Mouse (Mus musculus) adipocyte (in vitro differentiated cells): Measurements from ENCODE around the gene Gucd1.

Experiments used
- DNase-seq: peaks from one replicate; pipeline ENCODE4 v3.0.0-alpha.2; 2016; ENCODE audit warnings: low spot score

Gene Gucd1

DNA sequence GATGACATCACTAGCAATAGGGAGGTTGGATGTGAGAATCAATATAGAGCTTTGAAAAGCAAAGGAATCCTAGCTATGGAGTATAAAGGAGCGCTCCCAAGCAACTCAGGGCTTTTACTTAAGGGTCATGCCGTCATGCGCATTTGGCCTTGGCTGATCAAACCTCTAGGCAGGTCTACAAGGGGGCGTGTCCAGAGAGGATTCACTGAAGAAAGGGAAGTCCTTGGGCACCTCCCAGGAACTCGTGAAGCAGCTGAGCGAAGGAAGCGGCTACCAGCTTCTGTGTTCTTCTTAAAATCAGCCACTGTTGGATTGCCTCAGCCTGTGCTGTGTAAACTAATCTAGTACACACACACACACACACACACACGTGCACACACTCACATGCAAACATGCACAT, 44.4 kb downstream of the Gucd1 start:
- DNase-seq: no peak

DNA sequence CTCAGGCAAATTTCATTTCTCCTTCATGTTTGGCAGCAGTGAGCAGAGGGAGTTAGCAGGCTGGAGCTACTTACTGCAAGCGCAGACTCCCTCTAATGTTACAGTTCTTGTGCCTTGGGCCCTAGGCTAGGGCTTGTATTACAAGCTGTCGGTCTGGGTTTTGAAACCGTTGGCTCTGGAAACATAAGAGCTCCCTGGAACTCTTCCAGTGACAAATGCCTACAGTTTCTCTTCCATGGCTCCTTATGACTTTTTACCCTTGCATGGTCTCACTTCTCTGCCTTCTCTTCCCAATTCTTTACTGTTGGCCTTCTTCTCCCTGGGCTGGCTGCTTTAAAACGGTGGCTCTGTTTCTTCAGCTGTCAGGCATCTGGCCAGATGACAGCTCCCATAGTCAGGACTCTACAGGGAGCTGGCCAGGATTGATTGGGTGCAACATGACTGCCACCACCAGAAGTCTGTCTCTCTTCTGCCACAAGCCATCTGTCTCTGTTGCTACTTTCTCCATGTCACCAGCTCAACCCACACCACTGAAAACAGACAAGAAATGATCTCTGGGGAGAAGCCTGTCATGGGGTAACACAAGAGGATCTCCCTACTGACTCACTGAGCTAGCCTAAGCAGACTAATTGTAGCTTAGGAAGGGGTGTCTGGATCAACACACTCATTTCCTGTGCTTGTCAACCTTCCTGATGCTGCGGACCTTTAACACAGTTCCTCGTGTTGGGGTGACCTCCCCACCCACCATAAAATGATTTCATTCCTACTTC, 51.8 kb downstream of the Gucd1 start:
- peak; percentile 95 for DNase-seq

GRCm38 (mm10) chr10:75462728-75463127, 55.0 kb downstream of the Gucd1 start:
- no peak for DNase-seq

DNA sequence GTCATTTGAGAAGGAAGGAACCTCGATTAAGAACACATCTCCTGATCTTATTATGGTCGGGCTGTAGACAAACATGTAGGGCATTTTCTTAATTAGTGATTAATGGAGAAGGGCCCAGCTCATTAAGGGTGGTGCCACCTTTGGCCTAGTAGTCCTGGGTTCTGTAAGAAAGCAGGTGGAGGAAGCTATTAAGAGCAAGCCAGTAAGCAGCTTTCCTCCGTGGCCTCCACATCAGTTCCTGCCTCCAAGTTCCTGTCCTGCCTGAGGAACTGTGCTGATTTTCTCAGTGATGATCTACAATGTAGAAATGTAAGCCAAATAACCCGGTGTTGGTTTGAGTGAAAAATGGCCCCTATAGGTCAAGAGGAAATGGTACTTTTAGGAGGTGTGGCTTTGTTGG, 59.4 kb downstream of the Gucd1 start:
- DNase-seq: no peak

DNA sequence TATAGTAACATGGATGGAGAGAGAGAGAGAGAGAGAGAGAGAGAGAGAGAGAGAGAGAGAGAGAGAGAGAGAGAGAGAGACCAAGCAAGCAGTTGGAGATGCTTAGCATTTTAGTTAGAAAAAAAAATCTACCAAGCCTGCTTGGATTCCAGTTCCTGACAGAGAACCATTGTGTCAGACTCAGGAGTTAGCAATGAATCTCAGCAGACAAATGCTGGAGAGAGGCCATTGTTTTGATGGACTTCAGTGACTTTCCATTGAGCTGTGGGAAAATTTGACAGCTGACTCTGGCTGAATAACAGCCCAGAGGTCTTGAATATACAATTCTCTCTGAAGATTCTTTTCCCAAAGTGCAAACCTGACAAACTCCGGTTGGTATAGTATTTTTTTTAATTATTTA, 59.9 kb downstream of the Gucd1 start:
- DNase-seq: peak; percentile 92

DNA sequence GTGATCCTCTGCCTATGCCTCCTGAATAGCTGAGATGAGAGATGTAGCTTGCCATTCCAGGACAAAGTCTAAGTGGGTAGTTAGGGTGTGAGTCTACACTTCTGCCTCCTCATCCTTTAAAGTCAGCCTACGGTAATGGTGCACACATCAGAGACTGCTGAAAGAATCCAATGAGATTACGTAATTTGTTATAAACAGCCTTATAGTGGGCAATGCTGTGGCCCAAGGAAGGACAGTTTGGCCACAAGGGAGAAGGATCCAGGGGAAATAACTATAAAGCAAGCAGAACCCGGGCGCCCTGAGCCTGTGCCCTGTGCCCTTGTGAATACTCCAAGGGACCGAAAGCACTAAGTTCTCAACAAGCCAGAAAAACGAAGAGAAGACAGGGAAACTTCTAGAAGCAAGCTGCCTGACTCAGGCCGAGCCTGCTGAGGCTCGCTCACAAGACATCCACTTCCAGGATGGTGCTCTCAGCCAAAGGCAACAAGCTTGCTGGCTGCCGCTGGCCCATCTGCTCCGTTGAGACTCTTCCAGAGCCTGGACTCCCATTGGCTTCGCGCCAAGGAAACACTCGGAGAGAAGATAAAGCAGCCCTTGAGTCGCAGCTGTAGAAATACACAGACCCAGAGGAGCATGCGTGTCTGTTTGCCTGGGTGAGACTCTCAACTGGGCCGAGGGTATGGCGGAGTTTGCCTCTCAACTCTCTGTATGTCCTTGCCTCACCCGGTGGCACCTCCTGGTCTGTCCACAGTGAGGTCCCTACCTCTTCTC, 61.5 kb downstream of the Gucd1 start:
- DNase-seq: peak; percentile 82

- DNase-seq: peak; percentile 91
These were observed 66.6 kb downstream of the Gucd1 start for GRCm38 (mm10) chr10:75451036-75451786.

DNA sequence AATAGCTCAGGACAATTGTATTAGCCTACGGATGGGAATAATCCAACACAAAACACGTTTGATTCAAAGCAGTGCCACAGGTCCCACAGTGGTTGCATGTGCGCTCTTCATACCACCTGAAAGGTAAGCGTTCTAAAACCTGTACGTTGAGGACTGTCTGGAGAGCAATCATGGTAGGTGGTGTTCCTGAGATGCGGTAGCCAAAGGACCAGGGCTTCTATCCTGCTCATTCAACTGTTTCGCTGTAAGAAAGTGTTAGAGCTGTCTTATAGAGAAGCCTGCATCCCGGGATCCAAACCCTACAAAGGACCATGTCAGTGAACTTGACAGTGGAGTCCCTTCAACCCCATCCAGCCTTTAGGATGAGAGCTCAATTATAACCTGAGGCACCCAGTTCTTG, 67.4 kb downstream of the Gucd1 start:
- DNase-seq: no peak

GRCm38 (mm10) chr10:75448806-75449420, 68.9 kb downstream of the Gucd1 start:
- peak; percentile 38 for DNase-seq

GRCm38 (mm10) chr10:75447489-75447888, 70.3 kb downstream of the Gucd1 start:
- no peak for DNase-seq

GRCm38 (mm10) chr10:75446501-75447083, 71.2 kb downstream of the Gucd1 start:
- no peak for DNase-seq

GRCm38 (mm10) chr10:75445030-75445429, 72.7 kb downstream of the Gucd1 start:
- DNase-seq: no peak

DNA sequence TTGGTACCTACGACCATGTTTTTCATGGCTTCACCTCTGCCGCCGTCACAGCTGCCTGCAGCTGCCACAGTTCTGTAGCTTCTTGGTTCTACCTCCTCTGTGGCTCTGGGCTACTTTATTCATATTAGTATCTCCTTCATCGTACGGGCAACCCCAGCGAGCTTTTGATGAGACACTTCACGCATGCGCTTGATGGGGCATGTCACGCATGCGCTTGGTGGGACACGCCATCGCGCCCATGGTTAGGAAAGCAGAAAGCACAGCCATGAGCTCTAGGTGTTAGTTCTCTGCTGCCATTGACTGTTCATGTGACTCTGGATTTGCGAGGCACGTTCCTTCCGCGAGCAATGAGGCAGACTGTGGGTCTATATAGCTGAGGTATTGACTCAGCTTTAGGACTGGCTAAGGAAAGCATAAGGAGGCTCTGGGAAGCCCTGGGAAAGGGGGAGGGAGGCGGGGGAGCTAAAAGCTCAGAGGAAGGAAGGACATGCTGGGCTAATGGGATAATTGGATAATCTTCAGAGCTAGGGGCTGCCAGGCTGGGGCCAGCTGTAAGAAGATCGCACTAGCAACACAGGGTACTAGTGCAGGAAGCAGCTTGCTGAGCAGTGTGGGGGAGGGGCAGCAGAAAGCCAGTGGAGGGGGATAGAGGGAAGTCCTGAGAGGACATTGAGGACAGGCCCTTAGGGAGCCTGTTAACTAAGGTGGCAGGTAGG, 73.5 kb downstream of the Gucd1 start:
- DNase-seq: no peak

- no peak for DNase-seq
These were observed 74.8 kb downstream of the Gucd1 start for GRCm38 (mm10) chr10:75443017-75443416.

DNA sequence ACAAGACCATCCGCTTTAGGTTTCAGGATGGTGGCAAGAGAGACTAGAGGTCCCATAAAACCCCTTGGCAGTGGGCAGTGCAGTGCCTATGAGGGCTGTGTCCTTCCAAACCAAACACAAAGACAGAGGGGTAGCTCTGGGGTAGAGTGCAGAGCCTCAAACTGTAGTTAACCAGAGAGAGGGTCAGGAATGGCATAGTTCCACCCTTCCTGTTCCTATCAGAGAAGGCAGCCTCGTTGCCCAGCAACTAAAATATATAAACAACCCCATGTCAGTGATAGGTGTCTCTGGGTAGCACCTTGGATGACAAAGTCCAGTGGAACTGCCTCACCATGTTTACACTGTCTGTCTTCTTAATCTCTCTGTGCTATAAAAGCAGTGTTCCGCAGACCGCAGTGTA, 76.0 kb downstream of the Gucd1 start:
- DNase-seq: no peak

- no peak for DNase-seq
These were observed 77.0 kb downstream of the Gucd1 start for GRCm38 (mm10) chr10:75440756-75441155.

- peak; percentile 53 for DNase-seq
These were observed 78.5 kb downstream of the Gucd1 start for GRCm38 (mm10) chr10:75439211-75439811.

- DNase-seq: no peak
These were observed 79.5 kb downstream of the Gucd1 start for GRCm38 (mm10) chr10:75438132-75438810.

DNA sequence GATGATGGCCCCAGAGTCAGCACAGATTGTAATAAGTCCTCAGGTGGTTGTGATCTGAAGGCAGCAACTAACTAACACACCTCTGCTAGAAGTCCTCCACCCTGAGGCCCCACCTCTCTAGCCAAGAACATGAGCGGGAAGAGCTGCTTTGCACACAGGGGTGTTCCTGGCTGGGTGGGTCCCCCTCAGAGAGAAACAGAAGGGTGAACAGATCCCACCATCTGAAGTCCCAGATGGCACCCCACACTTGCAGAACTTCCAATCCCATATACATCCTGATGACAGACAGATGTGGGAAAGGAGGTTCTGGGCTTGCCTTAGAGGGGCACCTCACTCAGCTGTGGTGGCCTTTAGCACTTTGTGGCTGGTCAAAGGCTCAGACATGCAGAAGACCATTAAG, 80.5 kb downstream of the Gucd1 start:
- no peak for DNase-seq

GRCm38 (mm10) chr10:75436604-75437217, 81.1 kb downstream of the Gucd1 start:
- DNase-seq: peak; percentile 91
